Mouse (Mus musculus) left cerebral cortex, postnatal 25 days (tissue): Measurements from ENCODE around the gene Skap2. TPM values are rescaled to one million over a fixed set of nuclear protein-coding genes. Genes with fewer than 3 reads are reported as not detected.

Experiments used
- DNase-seq, 2 experiments: peaks; one replicate each; pipeline ENCODE4 v3.0.0; 2022; ENCODE audit warnings: low spot score in 2 of 2, mixed read lengths in 1 of 2
- intact Hi-C: fragments of 180-260 bp; cut with DNase I; formaldehyde crosslinking; loops from one replicate; pipeline ENCODE4 v1.15.1; 2025
- total RNA-seq, 2 experiments: library from RNA; stranded (reverse); gene quantifications; 2 replicates each; pipeline ENCODE4 v1.2.3; 2021

Skap2 gene
- total RNA-seq, 2 experiments from 2014 or later = 9.1 to 10.8 TPM

- intact Hi-C loops = no loop called here
- DNase-seq = no peak
Observed at GRCm38 (mm10) chr6:51905659-51906058, 106.7 kb downstream of the Skap2 start.

GRCm38 (mm10) chr6:51901544-51901943, 110.8 kb downstream of the Skap2 start:
- intact Hi-C loops = no loop called here
- no peak for DNase-seq

GRCm38 (mm10) chr6:51898318-51898994, 113.9 kb downstream of the Skap2 start:
- no peak for DNase-seq

GRCm38 (mm10) chr6:51895753-51896152, 116.6 kb downstream of the Skap2 start:
- DNase-seq = no peak
- intact Hi-C loops = no loop called here

More at GRCm38 (mm10) chr6:51898318-51898994, 113.9 kb downstream of the Skap2 start:
- intact Hi-C loops = no loop called here

- intact Hi-C loops = no loop called here
- DNase-seq = no peak
Observed at GRCm38 (mm10) chr6:51894717-51895116, 117.6 kb downstream of the Skap2 start.

GRCm38 (mm10) chr6:51890356-51890755, 122.0 kb downstream of the Skap2 start:
- intact Hi-C loops = no loop called here
- no peak for DNase-seq

GRCm38 (mm10) chr6:51889824-51890223, 122.5 kb downstream of the Skap2 start:
- intact Hi-C loops = no loop called here
- DNase-seq = no peak

GRCm38 (mm10) chr6:51886902-51887431, 125.4 kb downstream of the Skap2 start:
- no peak for DNase-seq
- intact Hi-C loops = no loop called here

- intact Hi-C loops = no loop called here
- peak; percentile 20 to 31 for DNase-seq
Observed at GRCm38 (mm10) chr6:51882880-51883274, 129.5 kb downstream of the Skap2 start.

- intact Hi-C loops = no loop called here
- DNase-seq = no peak
Observed at GRCm38 (mm10) chr6:51882266-51882879, 130.0 kb downstream of the Skap2 start.

- DNase-seq = no peak
- intact Hi-C loops = no loop called here
Observed at GRCm38 (mm10) chr6:51881181-51881968, 131.0 kb downstream of the Skap2 start.

GRCm38 (mm10) chr6:51880778-51881177, 131.6 kb downstream of the Skap2 start:
- no peak for DNase-seq
- intact Hi-C loops = no loop called here

- no peak for DNase-seq
Observed at GRCm38 (mm10) chr6:51878551-51878950, 133.8 kb downstream of the Skap2 start.

GRCm38 (mm10) chr6:51876841-51877553, 135.4 kb downstream of the Skap2 start:
- intact Hi-C loops = no loop called here

More at GRCm38 (mm10) chr6:51878551-51878950, 133.8 kb downstream of the Skap2 start:
- intact Hi-C loops = no loop called here

GRCm38 (mm10) chr6:51875884-51876626, 136.3 kb downstream of the Skap2 start:
- intact Hi-C loops = no loop called here
- DNase-seq = no peak

More at GRCm38 (mm10) chr6:51876841-51877553, 135.4 kb downstream of the Skap2 start:
- no peak for DNase-seq

- intact Hi-C loops = loop anchor here (5.0 kb wide), 2 partner anchors 138 to 323 kb away; partner anchors contain the start of gene Skap2
- no peak for DNase-seq
Observed at GRCm38 (mm10) chr6:51874035-51874434, 138.3 kb downstream of the Skap2 start.

- DNase-seq = peak in 1 of 2 experiments; percentile 23
- intact Hi-C loops = loop anchor here (2.0 to 5.0 kb wide), 3 partner anchors 141 to 350 kb away; partner anchors contain the start of genes Hoxa7 and Skap2
Observed at GRCm38 (mm10) chr6:51871135-51871534, 141.2 kb downstream of the Skap2 start.

- no peak for DNase-seq
- intact Hi-C loops = loop anchor here (2.0 to 5.0 kb wide), 3 partner anchors 142 to 351 kb away; partner anchors contain the start of genes Hoxa7 and Skap2
Observed at GRCm38 (mm10) chr6:51870294-51870693, 142.1 kb downstream of the Skap2 start.

- no peak for DNase-seq
- intact Hi-C loops = no loop called here
Observed at GRCm38 (mm10) chr6:51866596-51866995, 145.8 kb downstream of the Skap2 start.
